Mouse (Mus musculus) adipocyte (in vitro differentiated cells): ENCODE results near the gene Itpr3.

Experiments used
- DNase-seq: peaks from one replicate; pipeline ENCODE4 v3.0.0-alpha.2; 2016; ENCODE audit warnings: low spot score

The Itpr3 gene

GRCm38 (mm10) chr17:27071630-27072029, 14.5 kb downstream of the Itpr3 start:
- no peak for DNase-seq

- DNase-seq: no peak
These were observed 15.3 kb downstream of the Itpr3 start for GRCm38 (mm10) chr17:27072363-27072762.

- no peak for DNase-seq
These were observed 16.0 kb downstream of the Itpr3 start for GRCm38 (mm10) chr17:27073126-27073525.

GRCm38 (mm10) chr17:27073778-27074177, 16.7 kb downstream of the Itpr3 start:
- no peak for DNase-seq

GRCm38 (mm10) chr17:27074236-27074635, 17.1 kb downstream of the Itpr3 start:
- DNase-seq: no peak

- DNase-seq: no peak
These were observed 18.0 kb downstream of the Itpr3 start for GRCm38 (mm10) chr17:27074849-27075745.

- no peak for DNase-seq
These were observed 20.0 kb downstream of the Itpr3 start for GRCm38 (mm10) chr17:27077133-27077532.

- DNase-seq: no peak
These were observed 20.8 kb downstream of the Itpr3 start for GRCm38 (mm10) chr17:27077920-27078319.

GRCm38 (mm10) chr17:27078499-27078898, 21.4 kb downstream of the Itpr3 start:
- DNase-seq: no peak

GRCm38 (mm10) chr17:27081868-27082267, 24.8 kb downstream of the Itpr3 start:
- DNase-seq: no peak

GRCm38 (mm10) chr17:27082796-27083195, 25.7 kb downstream of the Itpr3 start:
- no peak for DNase-seq

GRCm38 (mm10) chr17:27083601-27084000, 26.5 kb downstream of the Itpr3 start:
- DNase-seq: no peak

GRCm38 (mm10) chr17:27085676-27086075, 28.6 kb downstream of the Itpr3 start:
- DNase-seq: no peak

GRCm38 (mm10) chr17:27087426-27087825, 30.3 kb downstream of the Itpr3 start:
- DNase-seq: no peak

GRCm38 (mm10) chr17:27090068-27090467, 33.0 kb downstream of the Itpr3 start:
- DNase-seq: no peak

- peak; percentile 18 for DNase-seq
These were observed 38.6 kb downstream of the Itpr3 start for GRCm38 (mm10) chr17:27095690-27096089.

GRCm38 (mm10) chr17:27101675-27102074, 44.6 kb downstream of the Itpr3 start:
- no peak for DNase-seq

GRCm38 (mm10) chr17:27105698-27106470, 48.8 kb downstream of the Itpr3 start:
- no peak for DNase-seq

- no peak for DNase-seq
These were observed 49.6 kb downstream of the Itpr3 start for GRCm38 (mm10) chr17:27106745-27107144.

GRCm38 (mm10) chr17:27107936-27108335, 50.8 kb downstream of the Itpr3 start:
- DNase-seq: no peak

- DNase-seq: no peak
These were observed 53.0 kb downstream of the Itpr3 start for GRCm38 (mm10) chr17:27110072-27110471.

GRCm38 (mm10) chr17:27118676-27119539, 61.8 kb downstream of the Itpr3 start:
- DNase-seq: no peak
